Mouse (Mus musculus) embryo, embryonic 10.5 days (tissue): ENCODE measurements around the gene Pcca.

Experiments used
- DNase-seq: peaks from one replicate; pipeline ENCODE4 v3.0.0-alpha.2; 2015; ENCODE audit warnings: low spot score

The Pcca gene

DNA sequence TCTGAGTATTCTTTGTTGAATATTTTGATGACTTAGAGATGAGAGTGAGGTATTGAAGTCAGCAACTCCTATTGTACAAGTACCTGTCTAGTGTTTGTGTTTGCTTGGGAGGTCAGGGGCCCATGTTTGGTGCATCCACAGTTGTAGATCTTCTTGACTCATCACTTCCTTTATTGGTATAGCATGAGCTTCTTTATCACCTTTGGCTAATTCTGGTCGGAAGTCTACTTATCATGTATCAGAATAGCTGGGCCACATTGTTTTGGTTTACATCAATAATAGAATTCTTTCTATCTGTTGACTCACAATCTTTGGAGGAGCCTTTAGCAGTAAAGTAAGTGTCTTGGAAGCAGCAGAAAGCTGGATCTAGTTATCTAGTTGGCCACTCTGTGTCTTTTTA lies 108.3 kb downstream of the Pcca start:
- DNase-seq, result no peak

DNA sequence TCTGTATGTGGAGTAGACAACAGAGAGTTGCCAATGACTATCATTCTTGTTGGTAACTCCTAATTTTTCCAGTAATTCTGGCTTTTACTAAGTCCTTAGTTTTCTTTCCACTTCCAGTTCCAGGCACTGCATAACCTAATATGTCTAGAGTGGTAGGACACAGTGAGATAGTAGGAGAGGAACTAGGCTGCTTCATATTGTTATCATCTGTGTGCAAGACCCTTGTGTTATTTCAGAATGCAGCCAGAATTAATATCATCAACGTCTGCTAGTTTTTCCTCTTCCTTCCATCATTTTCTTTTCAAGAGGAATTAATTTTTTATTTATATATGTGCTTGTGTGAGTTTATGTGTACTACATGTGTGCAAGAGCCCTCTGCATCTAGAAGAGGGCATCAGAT lies 114.1 kb downstream of the Pcca start:
- DNase-seq, result no peak

DNA sequence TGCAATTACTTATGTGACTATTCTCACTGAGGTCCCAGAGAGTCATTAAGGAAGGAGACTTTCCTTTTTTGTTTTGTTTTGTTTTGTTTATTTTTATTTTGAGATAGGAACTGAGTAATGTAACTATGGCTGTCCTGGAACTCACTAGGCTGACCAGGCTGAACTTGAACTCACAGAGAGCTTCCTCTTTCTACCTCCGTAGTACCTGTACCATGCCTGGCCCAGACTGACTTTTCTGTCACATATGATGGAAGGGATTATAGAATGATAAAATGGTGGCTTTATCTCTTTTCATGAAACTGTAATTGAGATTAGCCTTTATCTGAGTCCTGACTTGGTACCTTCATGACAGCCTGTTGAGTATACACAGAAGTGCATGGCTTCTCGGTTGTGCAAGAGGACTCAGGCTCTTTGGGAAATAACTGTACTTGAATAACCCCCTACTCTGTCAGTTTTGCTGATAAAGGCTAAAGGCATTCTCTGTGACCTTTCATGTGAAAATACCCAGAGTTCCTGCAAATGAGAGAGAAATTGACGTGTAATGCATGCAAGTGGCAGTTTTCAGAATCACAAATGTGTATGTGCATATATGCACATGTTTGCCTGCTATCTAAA lies 115.3 kb downstream of the Pcca start:
- no peak for DNase-seq

DNA sequence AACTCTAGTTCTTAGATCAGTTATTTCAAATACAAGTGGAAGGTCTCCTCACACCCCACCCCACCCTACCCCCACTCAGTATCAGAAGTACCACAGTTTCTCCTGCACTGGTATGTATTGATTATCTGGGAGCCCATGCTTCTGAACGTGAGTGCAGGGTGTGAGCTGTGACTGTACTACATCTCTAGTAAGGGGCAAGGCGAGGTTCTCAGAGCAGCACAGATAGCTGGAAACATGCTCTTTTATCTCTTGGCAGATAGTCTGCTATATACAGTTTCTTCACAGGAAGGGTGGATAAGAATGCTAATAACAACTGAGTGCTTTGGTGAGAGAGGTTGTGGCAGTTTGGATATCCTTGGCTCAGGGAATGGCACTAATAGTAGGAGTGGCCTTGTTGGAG lies 117.6 kb downstream of the Pcca start:
- DNase-seq, result no peak

DNA sequence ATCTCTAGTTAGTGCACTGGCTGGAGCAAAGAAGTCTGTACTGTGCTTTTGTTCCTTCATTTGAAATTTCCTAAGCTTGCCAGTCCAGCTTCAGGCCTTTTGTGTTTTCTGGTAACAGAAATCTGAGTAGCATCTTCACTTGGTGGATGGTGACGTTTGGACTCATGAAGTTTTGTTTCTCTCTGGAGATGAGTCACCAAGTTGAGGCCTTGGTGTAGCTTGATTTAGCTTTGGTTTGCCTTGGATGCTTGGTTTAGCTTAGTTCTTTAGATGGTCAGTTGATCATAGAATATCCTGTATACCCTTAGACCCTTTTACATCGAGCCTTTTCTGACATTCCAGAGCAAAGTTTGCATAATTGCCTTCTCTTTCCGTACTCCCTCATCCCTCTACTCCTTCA lies 141.5 kb downstream of the Pcca start:
- no peak for DNase-seq

DNA sequence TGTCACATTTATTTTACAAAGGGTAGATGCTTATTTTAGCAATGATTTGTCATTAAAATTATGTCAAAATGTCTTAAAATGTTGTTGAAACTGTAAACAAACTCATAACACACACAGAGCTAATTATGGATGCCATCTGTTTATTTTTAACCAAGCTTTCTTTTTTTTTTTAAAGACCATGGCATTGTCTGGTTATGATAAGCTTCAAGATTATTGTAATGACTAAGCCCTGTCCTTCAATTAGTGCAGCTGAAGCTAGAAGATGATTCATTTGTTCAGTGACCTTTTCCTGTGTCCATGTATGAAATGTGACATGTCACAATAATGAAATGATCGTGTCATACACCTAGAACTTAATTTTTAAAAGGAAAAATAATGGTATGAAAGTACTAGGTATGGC lies 149.5 kb downstream of the Pcca start:
- no peak for DNase-seq

DNA sequence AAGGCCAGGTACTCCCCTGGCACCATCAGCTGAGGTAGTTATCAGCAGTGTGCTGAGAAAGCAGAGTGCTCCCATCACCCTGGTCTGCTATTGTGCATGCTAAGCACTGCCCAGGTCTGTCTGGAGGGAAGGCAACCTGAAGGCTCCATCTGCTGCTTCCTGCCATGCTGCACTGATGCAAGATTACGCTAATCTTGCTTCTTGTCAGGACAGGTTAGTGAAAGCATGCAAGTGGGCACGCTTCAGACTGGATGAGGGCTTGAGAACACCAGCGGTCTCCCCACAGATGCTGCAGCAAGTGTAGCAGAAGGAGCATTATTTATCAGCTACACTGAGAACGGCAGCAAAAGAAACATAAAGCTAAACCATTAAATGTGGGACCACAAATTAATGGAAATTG lies 150.1 kb downstream of the Pcca start:
- DNase-seq, result no peak

DNA sequence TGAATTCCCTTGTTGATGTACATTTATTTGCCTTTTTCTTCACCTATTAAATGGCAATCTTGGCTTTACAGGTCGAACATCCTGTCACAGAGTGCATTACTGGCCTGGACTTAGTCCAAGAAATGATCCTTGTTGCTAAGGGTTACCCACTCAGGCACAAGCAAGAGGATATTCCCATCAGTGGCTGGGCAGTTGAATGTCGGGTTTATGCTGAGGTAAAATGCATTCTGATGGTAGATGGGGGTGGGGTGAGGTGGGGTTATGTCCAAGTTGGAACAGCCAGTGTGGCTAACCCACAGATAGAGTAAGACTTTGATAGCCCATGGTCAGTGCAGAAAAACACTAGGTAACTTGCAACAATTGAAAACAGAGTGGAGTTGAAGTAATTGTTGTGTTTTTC lies 150.7 kb downstream of the Pcca start:
- DNase-seq, result no peak

DNA sequence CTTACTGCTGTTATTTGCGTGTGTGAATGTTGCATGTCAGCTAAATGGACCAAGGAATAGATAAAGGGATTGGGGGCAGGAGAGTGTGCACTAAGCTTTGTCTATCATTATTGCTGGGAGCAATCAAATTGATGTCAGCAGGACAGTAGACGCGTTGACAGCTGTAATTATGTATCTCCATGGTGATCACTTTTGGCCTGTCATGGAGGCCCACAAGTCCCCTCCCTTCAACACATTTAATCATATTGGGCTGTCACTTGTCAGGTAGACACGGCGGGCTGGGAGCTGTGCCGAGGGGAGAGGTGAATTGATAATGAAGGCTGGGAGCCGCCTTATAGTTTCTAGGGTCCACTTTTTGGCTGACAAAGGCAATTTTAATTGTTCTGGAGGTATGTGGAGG lies 153.3 kb downstream of the Pcca start:
- DNase-seq, result no peak

DNA sequence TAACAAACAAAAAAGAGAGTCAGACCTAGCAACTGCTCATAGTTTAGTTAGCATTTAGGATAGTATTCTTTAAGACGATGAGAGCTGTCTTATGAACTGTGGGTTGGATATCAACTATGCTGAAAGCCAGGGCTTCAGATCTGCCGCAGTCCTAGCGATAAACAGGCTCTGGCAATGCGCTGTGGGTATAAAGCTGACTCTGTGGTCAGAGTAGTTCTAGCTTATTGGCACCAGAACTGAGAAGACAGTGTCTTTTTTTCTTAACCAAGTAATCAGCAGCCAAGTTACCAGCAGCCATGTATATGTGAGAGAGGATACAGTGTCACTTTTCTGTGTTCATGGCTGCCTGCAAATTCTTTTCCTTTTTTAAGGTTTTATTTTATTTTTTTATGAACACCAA lies 154.3 kb downstream of the Pcca start:
- DNase-seq, result no peak

DNA sequence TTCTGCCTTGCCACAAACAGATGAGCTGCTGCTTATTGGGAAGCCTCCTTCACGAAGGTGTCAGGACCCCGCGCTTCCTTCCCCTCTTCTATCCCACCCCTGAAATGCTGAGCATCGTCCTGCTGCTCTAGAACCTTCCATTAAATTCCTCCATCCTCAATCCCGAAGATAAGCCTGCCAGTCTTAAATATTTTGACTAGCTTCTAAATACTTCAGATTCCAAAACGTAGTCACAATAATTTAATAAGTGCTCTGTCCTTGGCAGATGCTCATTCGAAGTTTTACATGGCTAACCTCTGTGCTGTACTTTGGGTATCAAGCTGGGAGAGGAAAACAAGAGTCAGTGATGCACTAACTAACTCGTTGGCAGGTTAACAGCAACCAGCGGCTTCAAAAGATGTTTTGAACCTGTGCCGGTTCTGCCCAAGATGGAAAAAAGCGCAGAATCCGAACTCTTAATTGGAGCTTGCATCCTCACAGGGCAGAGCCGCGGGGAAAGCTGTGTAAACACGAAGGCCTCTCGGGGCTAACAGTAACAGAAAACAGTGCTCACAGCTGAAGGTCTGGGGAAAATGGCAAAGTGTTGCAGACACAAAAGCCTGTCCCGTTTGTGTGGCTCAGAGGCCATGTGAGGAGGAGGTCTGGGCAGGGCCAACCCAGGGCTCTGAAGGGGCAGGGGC lies 155.2 kb downstream of the Pcca start:
- DNase-seq, result peak; percentile 31

DNA sequence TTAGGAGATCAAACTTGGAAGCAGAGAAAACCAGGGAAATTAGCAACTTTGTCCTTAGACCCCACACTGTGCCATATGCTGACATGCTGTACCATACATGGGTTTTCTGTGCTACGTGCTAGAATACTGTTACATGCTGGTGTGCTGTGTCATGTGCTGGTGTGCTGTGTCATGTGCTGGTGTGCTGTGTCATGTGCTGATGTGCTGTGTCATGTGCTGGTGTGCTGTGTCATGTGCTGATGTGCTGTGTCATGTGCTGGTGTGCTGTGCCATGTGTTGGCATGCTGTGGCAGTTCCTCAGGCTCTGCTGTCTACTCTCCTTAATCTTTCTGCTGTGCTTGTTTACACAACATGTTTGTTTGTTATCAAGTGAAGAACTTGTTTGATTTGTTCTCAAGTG lies 157.4 kb downstream of the Pcca start:
- no peak for DNase-seq

DNA sequence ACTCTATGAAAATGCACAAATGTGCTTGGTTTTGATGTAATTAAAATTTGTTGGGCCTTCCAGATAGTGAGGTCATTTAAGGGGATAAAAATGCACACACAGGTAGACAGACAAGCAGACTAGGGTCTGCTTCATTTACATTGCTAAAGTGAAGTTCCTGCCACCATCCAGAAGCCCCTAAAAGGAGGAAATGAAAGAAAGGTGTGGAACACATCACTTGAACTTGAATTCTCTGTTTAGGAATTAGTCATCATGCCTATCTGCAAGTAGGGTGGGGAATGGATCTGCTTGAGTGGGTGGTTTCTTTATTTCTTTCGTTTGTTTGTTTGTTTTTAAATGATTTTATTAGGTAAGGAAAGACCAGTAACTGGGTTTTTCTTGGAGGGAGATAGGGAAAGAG lies 166.2 kb downstream of the Pcca start:
- no peak for DNase-seq

DNA sequence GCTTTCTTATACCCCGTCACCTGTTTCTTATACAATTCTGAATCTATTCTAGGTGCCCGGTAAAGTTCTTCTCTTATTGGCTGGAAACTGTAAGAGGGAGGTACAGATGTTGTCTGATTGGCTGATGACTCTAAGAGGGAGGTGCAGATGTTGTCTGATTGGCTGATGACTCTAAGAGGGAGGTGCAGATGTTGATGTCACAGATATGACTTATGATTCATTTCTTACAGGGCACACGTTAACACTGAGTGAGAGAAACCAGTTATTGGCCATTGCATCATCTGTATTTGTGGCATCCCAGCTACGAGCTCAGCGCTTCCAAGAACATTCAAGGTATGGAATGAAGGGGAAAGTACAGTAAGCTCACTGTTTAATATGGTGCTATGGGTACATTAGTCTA lies 179.7 kb downstream of the Pcca start:
- DNase-seq, result no peak

DNA sequence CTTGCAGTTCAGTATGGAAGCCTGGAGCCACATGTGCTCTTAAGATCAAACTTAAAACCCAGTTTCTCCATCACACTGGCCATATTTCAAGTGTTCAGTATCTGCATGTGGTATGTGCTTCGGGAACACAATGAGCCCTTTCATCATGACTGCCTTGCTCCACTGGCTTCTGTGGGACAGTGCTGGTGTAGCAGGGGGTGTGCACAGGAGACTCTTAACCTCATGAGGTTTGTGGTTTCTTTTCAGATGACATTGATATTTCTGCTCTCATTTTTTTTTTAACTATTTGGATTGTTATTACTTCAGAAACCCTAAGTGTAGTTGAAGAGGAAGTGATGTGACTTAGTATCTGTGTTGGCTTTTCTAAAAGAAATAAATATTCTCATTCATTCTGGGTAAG lies 180.8 kb downstream of the Pcca start:
- no peak for DNase-seq

DNA sequence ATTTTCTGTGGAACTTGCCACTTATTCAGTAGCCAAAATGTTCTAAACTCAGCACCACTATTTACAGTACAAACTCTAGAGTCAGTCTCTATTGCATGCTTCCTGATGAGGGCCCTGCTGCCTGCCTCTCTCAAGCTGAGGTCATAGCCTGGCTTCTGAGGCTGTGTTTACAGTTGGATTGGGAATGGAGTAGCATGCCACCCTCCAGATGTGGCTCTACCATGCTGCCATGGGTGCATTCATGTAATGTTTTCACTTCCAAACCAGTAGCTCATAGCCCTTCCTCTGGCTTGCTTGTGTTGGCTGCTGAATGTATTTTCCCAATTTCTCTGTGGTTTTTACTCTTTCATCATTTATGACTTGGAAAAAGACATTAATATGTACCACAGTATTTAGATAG lies 181.9 kb downstream of the Pcca start:
- no peak for DNase-seq

DNA sequence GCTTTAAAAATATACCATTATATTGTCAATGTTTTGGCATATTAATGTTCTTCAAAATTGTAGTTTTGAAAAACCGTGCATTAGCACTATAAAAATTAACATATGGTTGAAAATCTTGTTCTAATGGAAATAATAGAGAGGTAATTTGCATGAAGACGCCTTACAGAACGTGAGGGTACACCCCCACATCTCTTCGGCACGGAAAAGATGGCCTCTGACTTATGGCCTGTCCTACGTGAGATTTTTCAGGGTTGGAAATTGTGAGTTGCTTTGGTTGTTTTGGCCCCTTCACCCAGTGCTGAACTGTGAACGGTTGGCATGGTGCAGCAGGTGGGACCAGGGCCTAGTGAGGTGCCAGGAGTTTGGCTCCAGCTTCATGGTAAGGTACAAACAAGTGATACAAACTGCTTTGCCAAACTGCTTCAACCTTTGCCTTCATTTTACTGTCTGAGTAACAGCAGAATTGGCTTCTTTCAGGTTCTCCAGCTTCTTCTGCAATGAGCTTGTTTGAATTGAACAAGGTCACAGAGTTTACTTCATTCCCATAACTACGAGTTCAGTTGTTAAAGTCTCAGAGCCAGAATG lies 185.5 kb downstream of the Pcca start:
- no peak for DNase-seq

DNA sequence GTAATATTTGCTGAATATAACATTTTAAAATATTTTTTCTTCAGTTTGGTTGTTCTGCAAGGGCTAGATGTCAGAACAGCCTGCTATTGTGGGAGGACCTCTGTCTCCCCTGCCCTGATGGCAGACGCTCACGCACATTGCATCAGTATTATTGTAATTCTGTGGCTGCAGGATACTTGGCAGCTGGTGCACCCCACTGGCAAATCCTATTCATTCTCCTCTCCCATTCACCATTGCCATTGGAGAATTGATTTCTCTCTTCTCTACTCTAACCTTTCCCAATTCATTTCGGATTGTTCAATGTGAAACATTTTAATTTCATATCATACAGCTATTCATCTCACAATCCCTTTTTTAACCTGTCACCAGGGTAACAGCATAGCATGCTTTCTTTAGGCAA lies 186.9 kb downstream of the Pcca start:
- DNase-seq, result no peak

DNA sequence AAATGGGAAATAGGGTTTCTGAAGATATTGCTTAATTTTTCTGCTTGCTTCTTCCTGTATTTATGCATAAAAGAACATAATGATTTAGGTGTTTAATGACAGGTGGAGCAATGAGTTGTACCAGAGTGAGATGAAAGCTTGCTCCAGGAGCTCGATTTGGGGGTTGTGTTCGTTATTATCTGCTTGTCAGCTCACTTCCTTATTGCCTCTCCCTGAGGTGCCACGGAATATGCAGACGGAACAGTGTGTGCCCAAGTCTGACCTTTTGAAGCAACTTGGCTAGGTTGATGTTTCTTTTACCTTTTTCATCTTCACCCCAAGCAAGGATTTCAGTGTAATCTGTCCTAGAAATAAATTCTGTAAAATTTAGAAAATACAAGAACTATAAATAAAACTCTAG lies 187.6 kb downstream of the Pcca start:
- DNase-seq, result no peak

DNA sequence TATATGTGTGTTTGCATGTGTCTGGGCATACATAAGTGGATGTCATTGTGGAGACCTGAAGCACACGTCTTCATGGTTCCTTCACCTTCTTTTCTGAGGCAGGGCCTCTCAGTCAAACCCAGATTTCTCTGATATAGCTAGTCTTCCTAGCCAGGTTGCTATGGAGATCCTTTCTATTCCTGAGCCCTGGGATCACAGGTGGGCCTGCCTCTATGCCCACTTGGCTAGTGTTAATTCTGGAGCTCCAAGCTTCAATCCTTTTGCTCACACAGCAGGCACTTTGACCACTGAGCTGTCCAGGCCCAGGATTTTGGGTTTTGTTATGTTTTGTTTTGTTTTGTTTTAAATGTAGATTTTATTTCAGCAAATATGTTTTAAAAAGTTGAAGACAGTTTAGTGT lies 192.3 kb downstream of the Pcca start:
- no peak for DNase-seq

DNA sequence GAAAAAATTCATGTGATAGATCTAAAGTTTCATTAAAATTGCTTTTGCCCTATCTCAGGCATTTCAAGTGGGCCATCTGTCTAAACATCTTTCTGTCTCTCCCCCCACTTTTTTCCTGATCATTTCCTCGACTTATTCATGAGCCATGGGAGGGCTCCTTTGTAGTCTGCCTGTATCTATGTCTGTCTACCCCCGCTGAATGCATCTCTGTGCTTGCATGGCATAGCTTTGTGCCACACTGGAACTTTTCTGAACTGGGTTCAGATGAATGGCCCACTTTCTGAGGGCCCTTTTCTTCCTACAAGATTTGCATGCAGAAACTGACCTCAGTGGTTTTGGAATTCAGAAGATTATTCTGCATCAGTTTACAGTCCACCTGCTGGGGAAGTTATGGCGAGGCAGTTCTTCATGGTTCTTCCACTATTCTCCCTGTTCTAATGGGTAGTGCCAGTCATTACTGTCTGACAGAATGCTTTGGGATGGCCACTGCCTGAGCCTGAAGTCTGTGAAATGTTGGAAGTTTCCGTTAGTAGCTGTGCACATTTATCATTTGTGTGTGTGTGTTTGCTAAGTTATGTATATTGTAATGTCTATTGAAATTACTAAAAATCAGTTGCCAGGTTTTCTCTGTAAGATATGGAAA lies 195.4 kb downstream of the Pcca start:
- DNase-seq, result no peak

DNA sequence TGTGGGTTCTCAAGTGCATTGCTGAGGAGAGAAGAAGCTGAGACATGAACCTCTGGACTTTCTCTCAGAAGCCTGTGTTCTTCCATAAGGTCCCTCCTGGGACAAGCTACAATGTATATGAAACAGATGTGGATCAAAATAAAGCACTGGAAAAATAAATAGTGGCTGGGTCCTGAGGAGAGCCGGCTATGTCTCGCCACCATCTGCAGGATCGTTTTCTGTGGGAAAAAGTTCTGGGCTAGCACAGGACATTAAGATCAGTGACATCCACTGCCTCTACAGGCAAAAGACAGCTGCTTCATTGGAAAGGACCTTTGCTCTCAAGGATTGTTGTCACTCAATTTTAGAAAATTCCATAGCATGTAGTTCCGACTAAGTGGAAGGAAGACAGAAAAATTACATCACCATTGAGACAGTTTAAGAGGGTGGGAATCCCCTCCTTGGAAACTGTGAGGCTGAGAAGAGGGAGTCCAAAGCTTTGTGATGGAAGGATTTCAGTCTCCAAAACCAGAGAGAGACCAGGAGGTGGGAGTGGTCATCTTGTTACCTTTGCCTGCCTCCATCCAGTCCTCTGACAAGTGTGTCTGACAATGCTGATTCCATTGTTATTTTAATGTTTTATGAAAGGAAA lies 196.9 kb downstream of the Pcca start:
- peak; percentile 38 for DNase-seq

DNA sequence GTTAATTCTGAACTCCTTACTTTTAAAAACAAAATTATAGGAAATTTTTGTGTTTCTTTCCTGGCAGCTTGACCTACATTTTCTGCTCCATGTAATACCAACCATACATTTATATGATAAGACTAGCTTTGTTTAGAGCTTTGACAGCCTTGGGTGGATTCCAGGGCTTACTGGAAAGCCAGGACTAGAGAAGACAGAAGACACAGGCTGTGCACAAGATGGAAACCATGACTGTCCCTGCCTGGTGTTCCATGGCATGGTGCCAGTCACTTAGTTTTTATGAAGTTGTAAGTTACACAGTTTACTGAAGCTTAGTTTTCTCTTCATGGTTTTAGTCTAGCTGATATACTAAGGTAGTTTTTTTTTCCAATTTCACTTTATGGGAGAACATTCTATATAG lies 202.7 kb downstream of the Pcca start:
- no peak for DNase-seq
